Mouse (Mus musculus) testis, adult 2 months (tissue): Measurements from ENCODE around the gene Sfswap. TPM values are rescaled to one million over a fixed set of nuclear protein-coding genes. Genes with fewer than 3 reads are reported as not detected.
"Not testable (repeated sequence)": the region's sequence is repeated elsewhere in the genome, so short reads cannot be mapped to it uniquely, and the experiment has no call there.

Source experiments
- H3K27ac ChIP-seq: fragments of 200-500 bp; 2 replicates; pipeline ENCODE4 v1.5.1; 2012; ENCODE audit warnings: low read depth, low read length; ENCODE audit not compliant: control insufficient read depth, insufficient read depth
- H3K27me3 ChIP-seq: fragments of 200-500 bp; 2 replicates; pipeline ENCODE4 v1.6.1; 2012; ENCODE audit warnings: mild to moderate bottlenecking, low read length, moderate library complexity; ENCODE audit not compliant: control insufficient read depth, insufficient read depth
- H3K36me3 ChIP-seq: fragments of 200-500 bp; 2 replicates; pipeline ENCODE4 v1.6.1; 2012; ENCODE audit warnings: mild to moderate bottlenecking, low read length; ENCODE audit not compliant: control insufficient read depth, insufficient read depth
- H3K4me1 ChIP-seq: fragments of 200-500 bp; 2 replicates; pipeline ENCODE4 v1.6.1; 2012; ENCODE audit warnings: low read length; ENCODE audit not compliant: control insufficient read depth, insufficient read depth
- H3K4me3 ChIP-seq: fragments of 200-500 bp; 2 replicates; pipeline ENCODE4 v1.5.1; 2012; ENCODE audit warnings: low read depth, mild to moderate bottlenecking, low read length, moderate library complexity, mixed read lengths; ENCODE audit not compliant: control insufficient read depth
- CTCF ChIP-seq: fragments of 200-500 bp; IDR thresholded peaks from 2 replicates; pipeline ENCODE4 v1.5.1; 2012; ENCODE audit warnings: low read depth, mild to moderate bottlenecking, inconsistent platforms, low read length, moderate library complexity; ENCODE audit not compliant: control insufficient read depth, insufficient read depth, insufficient replicate concordance
- POLR2A ChIP-seq: fragments of 200-500 bp; IDR thresholded peaks from 2 replicates; pipeline ENCODE4 v1.6.1; 2012; ENCODE audit warnings: low read depth, mild to moderate bottlenecking, inconsistent platforms, low read length, moderate library complexity; ENCODE audit not compliant: control insufficient read depth
- polyA plus RNA-seq: library from polyadenylated mRNA; depleted of rRNA; stranded (reverse); fragments of >200 nt; gene quantifications from 2 replicates; pipeline ENCODE4 v1.2.3, GENCODE M21; 2012

Sfswap gene
- polyA plus RNA-seq, 1 experiment, result 34.1 TPM

DNA sequence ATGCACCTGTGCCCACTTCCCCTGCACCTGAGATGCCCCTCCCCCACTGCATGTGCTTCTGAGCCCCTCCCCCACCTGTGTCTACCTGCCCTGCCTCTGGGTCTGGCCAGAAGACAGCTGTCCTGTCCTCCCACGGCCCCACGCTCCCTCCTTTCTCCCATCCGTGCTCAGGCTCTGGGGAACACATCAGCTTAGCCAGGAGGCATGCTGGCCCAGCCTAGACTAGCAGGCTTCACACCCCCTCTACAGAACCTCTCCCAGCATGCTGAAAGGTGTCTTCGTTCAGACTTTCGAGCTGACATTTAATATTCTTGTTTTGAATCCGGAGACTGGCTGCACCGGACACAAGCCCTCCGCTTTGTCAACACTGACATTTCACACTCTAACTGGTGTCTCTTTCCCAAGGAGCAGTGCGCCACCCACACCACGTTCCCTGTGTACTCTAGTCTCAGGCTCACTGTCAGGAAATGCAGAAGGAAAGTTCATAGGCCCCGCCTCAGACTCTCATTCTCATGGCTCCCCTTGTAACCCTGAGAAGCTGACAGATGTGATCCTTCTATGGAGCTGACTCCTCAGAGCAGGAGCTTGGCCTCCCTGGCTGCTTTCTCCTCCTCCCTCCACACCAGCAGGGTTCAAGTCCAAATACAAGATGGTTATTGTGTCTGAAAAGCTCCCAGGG is 40.1 kb upstream of the Sfswap start:
- H3K27me3 ChIP-seq, result no peaks in the 10 kb centered on the region
- H3K36me3 ChIP-seq, result no peaks in the 10 kb centered on the region
- H3K4me3 ChIP-seq, result no peak overlapping the region
- H3K4me1 ChIP-seq, result peaks cover 2% of the 10 kb centered on the region
- no peak overlapping the region for H3K27ac ChIP-seq
- no peak for TF ChIP-seq POLR2A
- no peak for TF ChIP-seq CTCF

DNA sequence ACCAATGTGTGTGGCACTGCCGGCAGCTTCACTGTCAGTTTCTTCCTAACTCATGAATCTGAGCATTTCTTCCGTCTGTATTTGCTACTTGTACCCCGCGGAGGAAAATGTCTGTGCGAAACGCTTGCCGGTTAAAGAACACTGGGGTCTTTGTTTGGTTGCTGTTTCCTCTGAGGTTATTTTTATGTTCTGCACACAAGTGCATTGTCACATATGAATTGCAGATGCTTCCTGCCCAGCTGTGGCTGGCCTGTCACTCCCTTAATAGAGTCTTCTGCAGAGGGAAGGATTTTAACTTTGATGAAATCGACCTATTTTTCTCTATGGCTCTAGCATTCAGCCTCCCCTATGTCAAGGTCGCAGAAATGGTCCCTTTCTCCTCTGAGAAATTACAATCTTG is 37.4 kb upstream of the Sfswap start:
- not testable (repeated sequence) for H3K4me1 ChIP-seq, H3K4me3 ChIP-seq, H3K27me3 ChIP-seq, H3K27ac ChIP-seq, H3K36me3 ChIP-seq

GRCm38 (mm10) chr5:129465788-129466187 is 35.2 kb upstream of the Sfswap start:
- TF ChIP-seq POLR2A, result no peak
- no peak for TF ChIP-seq CTCF
- no peak overlapping the region for H3K4me3 ChIP-seq
- H3K27me3 ChIP-seq, result no peaks in the 10 kb centered on the region
- no peak overlapping the region for H3K27ac ChIP-seq
- no peaks in the 10 kb centered on the region for H3K36me3 ChIP-seq
- H3K4me1 ChIP-seq, result no peaks in the 10 kb centered on the region

DNA sequence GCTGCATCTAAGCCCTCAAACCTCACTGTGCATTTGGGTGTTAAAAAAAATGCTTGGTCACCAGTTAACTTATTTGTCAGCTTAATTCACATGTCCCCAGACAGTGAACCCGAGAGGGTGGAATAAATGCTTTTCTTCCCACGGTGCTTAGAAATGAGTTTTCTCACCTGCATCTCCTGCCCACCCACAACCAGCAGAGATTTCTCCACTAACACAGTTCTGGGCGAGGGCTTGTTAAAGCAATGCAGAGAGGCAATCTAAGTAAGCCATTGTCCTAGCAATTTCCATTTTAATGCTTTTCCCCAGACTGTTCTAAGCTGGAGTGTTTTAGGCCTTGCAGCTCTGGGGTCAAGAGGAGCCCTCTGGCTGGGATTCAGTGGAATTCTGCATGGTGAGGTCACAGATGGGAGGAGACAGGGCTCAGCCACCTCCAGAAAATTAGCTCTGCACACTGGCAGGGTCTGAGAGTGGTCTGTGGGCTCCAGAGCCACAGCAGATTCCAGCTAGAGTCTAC is 25.4 kb upstream of the Sfswap start:
- no peak for TF ChIP-seq POLR2A
- TF ChIP-seq CTCF, result no peak
- no peak overlapping the region for H3K27ac ChIP-seq
- H3K4me3 ChIP-seq, result no peak overlapping the region
- no peaks in the 10 kb centered on the region for H3K27me3 ChIP-seq
- H3K4me1 ChIP-seq, result no peaks in the 10 kb centered on the region
- H3K36me3 ChIP-seq, result no peaks in the 10 kb centered on the region

DNA sequence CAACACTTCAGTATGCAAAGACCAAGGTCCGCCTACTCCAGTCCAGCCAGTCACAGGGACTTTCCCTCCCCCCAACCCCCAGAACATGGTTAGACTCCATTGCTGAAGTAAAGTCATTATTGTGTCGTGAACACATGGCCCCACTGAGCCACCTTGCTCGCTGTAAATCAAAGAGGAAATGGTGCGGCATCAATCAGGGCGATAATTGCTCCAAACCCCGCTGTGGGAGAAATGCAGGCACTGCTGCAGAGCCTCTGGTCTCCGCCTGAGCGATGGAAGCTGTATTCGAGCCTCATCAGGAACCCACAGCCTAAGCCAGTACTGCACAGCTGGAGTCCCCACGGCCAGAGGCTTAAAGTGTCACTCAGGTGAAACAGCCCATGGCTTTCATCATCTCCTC is 11.1 kb upstream of the Sfswap start:
- Histone ChIP-seq H3K4me1 (no peaks in the 10 kb centered on the region), H3K27me3 (no peaks in the 10 kb centered on the region), H3K36me3 (no peaks in the 10 kb centered on the region), H3K4me3 (no peak overlapping the region), H3K27ac (no peak overlapping the region)
- no peak for TF ChIP-seq CTCF
- TF ChIP-seq POLR2A, result no peak

DNA sequence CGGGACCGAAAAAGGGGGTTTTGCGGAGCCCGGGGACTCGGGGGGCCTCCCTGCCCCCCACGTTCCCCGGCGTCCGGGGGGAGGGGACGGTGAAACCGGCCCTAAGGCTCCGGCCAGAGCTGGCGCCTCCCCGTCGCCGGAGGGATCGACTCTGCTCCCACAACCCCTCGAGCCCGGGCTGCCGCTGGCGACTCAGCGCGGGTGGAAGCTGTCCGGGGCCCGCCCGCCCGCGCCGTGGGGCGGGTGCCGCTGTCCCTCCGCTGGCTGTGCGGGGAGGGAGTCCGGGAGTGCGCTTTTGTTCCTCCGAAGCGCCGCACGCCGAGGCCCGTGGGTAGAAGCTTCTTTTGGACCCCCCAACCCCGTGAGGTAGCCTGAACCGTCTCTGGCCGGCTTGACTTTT is 650 bp downstream of the Sfswap start:
- peak overlapping the region; percentile 99 for H3K4me3 ChIP-seq
- TF ChIP-seq CTCF (no peak), POLR2A (peak; percentile 37; the same call in 1 of the 2 replicates)
- peaks cover 10% of the 10 kb centered on the region for H3K4me1 ChIP-seq
- H3K27ac ChIP-seq, result peak overlapping the region; percentile 52
- H3K36me3 ChIP-seq, result peaks cover 7% of the 10 kb centered on the region
- H3K27me3 ChIP-seq, result no peaks in the 10 kb centered on the region

DNA sequence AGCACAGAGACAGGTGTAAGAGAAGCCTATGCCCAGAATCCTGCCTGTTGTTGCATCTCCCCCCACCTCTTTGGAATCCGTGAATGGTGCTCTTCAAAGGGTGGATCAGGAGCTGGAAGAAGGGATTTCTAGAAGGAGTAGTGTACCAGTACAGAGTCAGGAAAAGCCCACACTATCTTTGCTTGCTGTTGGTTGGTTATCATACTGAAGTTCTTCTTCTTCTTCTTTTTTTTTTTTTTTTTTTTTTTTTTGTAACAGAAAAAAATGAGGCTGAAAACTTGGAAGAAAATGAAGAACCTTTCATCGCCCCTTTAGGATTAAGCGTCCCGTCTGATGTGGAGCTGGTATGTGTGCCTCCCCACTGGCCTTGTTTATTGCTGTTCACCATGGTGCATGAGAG is 5.9 kb downstream of the Sfswap start:
- Histone ChIP-seq H3K4me3 (no peak overlapping the region), H3K4me1 (peaks cover 7% of the 10 kb centered on the region), H3K27me3 (no peaks in the 10 kb centered on the region), H3K27ac (no peak overlapping the region), H3K36me3 (peaks cover 9% of the 10 kb centered on the region)
- no peak for TF ChIP-seq POLR2A
- no peak for TF ChIP-seq CTCF

DNA sequence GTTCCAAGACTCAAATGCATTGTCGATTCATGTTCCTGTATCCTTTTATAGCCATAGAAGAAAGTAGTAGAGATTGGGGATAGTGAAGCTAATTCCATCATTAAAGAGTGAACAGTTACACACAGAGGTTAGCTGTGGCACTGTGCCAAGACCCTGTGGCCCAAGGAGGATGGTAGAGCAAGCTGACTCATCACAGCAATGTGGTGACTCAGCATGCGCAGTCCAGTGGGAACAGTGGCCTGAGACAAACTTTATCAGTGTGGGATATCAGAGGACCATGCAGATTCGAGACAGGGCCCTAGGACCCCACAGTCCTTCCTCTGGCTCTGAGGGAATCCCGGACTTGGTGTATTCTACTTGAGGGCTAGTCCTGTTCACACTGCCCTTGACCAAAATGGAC is 17.2 kb downstream of the Sfswap start:
- TF ChIP-seq POLR2A (no peak), CTCF (no peak)
- Histone ChIP-seq H3K4me3 (no peak overlapping the region), H3K36me3 (peaks cover 3% of the 10 kb centered on the region), H3K27ac (no peak overlapping the region), H3K27me3 (no peaks in the 10 kb centered on the region), H3K4me1 (no peaks in the 10 kb centered on the region)
